Mouse (Mus musculus): ENCODE results near the gene Hmx2.

- TF ChIP-seq CTCF (IDR thresholded peaks at IDR 0.05; ENCODE audit: borderline replicate concordance, insufficient read depth, low read length) (no peak), POLR2A (IDR thresholded peaks at IDR 0.05; ENCODE audit: low read depth, low read length) (no peak)
These were observed 3.7 kb upstream of the Hmx2 start for GRCm38 (mm10) chr7:131544871-131545270.
